Mouse (Mus musculus): ENCODE data around the gene Mllt3. TPM values are rescaled to one million over a fixed set of nuclear protein-coding genes. Genes with fewer than 3 reads are reported as not detected.

Mllt3 gene
- total RNA-seq (2021), result 10 to 100 TPM; 46.7 to 49.5 TPM
- long read RNA-seq, full-length matches to known transcripts, result 1 of 10 reads
- long read RNA-seq, partial matches to known transcripts, result 2 of 10 reads
- long read RNA-seq, other reads (novel, unspliced or antisense), result 7 of 10 reads

DNA sequence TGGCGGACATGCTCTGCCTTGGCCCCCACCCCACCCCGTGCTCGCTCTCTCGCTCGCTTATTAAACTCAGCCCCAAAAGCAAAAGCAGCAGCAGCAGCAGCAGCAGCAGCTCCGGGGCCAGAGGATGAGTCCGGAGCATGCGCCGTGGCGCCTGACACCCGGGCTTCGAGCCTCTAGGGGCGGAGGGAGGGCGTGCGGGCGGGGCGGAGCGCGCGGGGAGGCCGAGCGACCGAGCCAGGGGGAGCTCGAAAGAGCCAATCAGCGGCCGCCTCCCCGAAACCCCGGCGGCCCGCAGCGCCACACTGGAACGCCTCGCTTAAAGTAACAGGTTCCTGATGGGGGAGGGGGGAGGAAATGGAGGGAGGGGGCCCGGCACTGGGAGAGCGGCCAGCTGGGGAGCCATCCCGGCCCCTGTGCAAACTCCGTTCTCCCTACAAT, at the start of gene Mllt3:
TSS of gene Mllt3 (minus strand) at position 149 of the 438 bp plus-strand sequence.
- peak; percentile 93 to 96 for DNase-seq (ENCODE audit: low spot score in 2 of 2)

DNA sequence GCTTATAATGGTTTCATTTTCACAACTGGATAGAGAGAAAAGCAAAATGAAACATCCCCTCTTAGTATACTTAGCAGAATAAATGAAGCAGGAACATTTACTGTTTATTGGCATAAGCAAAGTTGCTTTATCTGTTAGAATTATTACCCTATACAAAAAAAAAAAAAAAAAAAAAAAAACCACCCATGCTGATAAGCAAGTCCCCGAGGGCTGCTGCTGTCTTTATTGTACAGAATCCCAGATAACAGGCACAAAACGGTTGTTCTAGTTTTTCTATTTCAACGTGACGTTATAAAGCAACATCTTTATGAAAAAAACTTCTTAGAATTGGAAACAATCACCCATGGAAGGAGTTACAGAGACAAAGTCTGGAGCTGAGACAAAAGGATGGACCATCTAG, 49.2 kb upstream of the Mllt3 start:
- no peak for DNase-seq (ENCODE audit: low spot score in 2 of 2)

DNA sequence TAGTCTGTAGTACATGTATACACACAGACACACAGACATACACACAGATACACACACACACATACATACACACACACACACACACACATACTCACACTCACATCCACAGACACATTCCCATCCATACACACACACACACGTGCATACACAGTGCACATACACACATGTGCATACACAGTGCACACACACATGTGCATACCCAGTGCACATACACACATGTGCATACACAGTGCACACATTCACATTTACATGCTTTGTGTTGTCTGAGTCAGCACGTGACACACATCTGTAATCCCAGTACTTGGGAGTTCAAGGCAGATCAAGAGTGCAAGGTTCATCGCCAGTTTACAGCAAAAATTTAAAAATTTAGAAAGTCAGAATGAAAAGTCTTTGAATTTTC, 48.7 kb upstream of the Mllt3 start:
- DNase-seq (ENCODE audit: low spot score in 2 of 2), result no peak

DNA sequence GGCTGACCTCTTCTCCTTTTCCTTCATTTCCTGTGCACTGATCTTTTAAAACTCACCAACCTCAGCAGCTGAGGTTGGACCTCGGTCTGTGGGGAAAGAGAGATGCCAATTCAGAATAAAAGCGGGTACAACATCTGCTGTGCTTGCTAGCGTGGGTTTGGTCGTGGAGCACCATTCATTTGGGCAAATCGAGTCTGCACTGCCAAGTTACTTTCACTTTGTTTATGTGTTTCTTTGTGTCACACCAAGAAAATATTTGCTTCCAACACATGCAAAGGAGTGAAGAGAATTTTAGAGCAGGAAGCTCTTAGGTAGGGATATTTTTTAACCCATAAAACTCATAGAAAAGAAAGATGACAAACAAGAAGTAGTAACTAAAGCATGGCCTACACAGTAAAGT, 48.3 kb upstream of the Mllt3 start:
- no peak for DNase-seq (ENCODE audit: low spot score in 2 of 2)

DNA sequence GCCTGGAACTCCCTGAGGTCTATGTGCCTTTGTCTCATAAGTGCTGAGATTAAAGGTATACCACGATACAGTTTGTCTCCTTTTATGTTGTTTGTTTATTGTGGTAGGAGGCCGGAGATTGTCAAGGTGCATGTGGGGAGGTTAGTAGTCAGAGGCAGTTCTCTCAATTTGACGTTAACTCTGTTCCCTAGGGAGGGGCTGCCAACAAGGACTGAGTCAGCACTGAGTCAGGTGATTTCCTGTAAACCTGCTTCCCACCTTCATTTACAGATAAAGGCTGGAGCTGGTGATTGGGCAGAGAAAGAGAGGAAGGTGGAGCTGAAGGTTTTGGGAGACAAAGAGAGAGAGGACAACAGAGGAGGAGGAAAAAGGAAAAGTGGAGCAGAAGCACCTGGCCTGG, 45.8 kb upstream of the Mllt3 start:
- no peak for DNase-seq (ENCODE audit: low spot score in 2 of 2)

DNA sequence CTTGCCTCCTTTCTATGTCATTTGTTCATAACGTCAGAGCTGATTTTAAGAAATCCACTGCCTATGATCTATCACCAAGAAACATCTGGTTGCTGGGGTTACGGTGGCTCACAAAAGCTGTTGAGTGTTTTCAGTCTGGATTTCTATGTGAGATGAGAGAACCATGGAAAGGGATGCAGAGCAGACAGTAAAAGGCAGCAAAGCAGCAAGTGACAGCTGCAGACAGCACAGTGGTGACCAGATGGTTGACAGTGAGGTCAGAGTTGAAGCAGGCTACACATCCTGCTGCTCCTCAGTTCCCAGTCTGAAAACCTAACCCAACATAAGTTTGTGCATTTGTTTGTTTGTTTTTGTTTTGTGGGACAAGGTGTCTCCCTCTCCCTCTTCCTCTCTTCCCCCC, 42.2 kb upstream of the Mllt3 start:
- DNase-seq (ENCODE audit: low spot score in 2 of 2), result no peak

DNA sequence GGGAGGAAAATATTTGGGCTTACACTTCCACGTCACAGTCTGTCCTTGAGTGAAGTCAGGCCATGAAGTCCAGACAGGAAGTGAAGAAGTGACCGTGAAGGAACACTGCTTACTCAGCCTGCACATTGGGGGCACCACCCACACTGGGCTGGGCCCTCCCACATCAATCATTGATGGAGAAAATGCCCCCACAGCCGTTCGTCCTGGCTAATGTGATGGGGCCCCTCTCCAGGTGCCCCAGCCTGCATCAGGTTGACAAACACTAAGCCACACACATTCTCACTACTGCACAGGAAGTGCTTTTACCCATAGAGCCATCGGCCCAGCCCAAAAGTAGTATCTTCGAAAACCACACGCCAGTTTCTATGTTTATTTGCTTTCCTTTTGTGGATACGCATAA, 13.1 kb upstream of the Mllt3 start:
- DNase-seq (ENCODE audit: low spot score in 2 of 2), result no peak

DNA sequence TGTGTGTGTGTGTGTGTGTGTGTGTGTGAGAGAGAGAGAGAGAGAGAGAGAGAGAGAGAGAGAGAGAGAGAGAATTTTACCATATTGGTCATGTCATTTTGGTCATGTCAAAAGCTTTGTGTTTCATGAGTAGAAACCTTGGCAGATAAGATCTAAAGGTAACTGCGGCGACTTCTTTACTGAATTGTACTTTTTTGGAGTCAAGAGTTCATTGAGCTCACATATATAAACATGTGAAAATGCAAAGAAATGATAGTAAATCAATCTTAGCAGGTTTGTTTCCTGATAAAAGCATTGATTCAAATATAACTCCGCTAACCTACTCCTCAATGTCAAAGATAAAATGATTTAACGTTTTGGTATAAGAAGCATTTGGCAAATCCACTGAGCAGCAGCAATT, 12.0 kb upstream of the Mllt3 start:
- no peak for DNase-seq (ENCODE audit: low spot score in 2 of 2)

DNA sequence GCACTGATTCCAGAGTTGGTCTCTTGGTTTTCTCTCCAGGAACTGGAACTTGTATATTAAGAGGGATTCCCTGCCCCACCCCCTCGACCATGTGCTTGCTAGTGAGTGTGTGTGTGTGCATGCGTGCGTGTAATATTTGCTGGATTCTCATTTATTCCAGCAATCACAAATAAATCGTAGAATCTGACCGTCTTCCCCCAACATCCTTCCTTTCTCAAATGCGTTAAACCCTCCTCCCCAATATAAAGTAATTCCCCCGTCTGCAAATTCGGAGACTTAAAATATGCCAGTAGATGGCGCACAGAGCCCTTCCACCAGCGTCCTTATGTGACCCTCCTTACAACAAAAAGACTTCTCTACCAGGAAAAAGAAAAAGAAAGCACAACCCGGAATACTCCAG, 2.2 kb upstream of the Mllt3 start:
- DNase-seq (ENCODE audit: low spot score in 2 of 2), result peak; percentile 40 to 66

DNA sequence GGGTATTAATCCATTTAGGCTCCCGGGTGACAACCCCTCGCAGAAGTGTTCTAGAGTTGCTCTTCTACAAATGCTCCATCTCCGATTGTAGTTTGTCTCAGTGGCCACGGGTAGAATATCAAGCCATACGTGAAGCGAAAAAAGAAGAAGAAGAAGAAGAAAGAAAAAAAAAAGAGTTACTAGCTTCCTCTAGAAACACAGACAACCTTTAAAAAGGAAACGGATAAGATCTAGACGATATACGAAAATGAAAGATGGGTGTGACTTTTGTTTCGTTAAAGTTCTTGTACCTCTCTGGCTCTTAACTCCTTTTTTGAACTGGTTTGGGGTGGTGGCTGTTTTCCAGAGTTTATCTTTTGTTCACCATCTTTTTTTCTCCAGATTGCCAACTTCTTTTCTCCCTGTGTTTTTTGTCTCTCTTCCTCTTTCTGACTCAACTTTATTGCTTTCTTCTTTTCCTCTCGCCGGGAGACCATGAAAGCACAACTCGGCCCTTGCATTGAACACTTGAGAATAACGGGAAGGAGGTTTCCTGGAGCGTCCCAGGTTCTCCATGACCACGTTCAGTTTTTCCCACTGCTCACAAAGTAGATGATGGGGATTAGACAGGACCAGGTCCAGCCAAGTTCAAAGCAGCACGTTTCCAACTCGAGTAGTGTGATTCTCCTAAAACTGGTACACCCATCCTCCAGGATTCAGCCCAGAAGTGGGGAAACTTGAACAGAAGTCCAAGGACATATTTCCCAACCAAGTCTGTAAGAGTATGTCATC, 1.4 kb upstream of the Mllt3 start:
- no peak for DNase-seq (ENCODE audit: low spot score in 2 of 2)

DNA sequence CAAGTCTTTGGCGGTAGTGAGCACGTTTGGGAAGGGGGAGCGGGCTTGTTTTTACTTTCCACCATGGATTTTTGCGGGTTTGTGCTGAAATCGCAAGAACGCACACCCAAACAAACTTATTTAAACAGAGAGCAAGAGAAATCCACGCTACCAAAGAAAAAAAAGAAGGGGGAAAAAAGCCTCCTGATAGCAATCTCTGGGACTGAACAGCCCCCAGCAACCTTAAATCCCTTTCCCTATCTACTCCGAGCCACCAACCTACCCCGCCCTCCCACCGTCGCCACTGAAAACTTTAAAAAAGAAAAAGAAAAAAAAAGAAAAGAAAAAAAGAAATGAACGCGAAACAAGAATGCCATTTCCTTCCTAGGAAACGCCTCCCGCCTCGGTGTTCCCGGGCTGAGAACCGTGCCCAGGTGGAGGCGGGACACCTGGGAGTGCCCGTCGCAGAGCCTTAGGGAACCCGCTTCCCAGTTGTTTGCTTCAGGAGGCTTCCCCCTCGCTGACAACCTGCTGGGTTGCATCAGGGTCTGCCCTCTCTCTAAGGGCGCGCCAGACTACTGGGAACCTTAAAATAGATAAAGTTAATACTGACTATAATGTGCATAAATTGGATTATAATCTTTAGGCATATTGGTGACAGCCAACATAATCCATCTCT, 694 bp upstream of the Mllt3 start:
- DNase-seq (ENCODE audit: low spot score in 2 of 2), result no peak

DNA sequence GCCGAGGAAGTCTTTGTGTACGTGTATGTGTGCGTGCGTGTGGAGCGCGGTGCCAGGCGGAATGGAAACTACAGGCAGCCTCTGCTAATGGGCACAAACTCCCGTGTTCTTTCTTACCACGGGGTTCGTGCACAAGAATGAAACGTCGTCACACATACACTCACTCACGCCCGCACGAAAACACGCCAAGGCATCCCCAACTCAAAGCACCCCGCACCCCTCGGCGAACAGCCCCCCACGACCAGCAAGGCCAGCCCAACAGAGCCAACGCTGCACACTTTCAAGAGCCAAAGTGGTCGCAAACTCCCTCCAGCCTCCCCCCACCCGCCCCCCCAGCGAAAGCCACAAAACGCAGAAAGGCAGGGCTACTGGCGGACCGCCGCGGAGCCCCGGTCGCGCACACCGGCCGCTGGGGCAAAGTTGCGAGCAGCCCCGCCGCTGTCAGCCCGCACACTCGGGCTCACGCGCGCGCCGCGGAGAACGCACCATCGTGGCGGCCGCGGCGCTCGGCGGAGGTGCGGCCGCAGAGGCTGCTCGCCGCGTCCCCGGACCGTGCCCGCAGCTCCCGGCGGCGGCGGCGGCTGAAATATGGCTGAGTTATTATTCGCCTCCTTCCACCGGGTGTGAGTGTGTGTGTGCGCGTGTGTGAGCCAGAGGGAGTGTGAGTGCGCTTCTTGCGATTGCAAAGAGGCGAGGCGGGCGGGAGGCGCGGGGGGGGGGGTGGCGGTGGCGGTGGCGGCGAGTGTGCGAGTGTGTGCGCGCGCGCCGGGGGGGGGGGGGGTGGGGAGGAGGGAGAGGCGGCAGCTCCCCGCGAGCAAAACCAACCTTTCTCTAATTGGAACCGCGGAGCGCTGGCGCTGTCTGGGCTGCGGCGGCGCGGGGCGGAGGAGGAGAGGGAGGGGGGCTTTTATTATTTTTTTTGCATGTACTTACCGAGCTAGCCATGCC, 739 bp downstream of the Mllt3 start:
- DNase-seq (ENCODE audit: low spot score in 2 of 2), result peak; percentile 61 to 72

DNA sequence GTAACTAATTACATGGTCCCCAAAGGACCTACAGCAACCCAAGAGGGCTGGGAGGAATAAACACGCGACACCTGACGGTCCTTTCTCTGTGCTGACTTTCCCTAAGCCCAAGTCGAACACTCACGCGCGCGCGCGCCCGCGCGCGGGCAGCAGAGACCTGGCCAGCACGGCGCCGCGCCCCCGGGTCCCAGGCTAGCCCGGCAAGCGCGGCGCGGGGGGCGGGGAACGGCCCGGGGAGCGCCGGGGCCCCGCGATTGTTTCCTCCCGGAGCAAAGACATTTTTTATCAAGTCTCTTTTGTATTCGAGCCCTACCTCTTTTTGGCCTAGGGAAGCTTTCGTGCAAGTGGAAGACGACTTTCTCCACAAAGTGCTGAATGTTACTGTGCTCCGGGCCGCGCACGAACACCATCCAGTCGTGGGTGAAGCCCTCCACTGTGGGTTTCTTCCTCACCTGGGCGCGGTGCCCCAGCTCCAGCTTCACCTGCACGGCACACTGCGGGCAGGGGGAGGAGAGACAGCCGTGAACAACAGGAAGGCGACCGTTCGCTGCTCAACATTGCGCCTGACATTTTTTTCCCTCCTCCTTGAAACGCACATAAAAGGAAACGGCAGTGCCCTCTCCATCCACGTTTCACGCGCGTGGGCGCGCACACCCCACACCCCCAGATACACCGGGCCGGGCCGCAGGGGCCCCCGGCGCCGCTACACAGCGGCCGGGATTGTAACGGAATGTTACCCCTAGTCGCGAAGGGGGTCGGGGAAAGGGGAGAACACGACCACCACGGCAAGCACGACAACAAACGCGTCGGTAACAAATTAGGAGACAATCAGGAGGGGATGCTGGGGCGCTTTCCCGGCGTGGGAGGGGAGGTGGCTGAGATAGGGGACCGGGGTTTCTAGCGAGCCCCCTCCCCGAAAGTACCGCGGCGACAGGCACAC, 1.7 kb downstream of the Mllt3 start:
- DNase-seq (ENCODE audit: low spot score in 2 of 2), result peak; percentile 41 to 54

DNA sequence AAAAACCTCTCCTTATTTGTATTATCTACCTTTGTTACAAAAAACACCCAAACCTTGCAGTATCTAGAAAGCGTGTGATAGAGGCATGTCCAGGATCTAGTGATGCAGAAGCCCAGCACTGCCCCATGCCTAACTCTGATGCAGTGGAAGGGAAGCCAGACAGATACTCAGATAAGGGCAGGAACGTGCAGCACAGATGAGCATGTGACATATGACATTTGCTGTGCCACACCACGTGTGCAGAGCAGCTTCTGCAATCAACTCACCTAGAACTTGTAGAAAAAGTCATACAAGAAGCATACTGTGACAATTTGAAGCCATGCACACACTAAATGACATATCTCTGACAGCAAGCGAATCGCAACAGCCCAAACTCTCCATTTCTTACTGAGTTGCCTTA, 9.6 kb downstream of the Mllt3 start:
- DNase-seq (ENCODE audit: low spot score in 2 of 2), result no peak

DNA sequence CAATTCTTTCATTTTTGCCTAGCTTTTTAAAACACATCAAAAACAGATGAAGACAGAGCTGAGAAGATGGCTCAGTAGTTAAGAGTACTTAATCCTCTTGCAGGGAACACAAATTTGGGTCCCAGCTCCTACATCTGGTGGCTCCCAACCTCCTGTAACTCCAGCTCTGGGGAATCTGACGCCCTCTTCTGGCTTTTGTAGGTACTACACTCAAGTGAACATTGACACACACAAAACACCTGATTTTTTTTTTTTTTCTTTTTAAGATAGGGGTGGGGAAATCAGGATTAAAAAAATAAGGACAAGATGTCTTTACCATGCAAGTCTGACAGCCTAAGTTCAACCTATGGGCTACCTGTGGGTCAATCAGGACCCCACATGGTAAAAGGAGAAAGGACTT, 10.5 kb downstream of the Mllt3 start:
- no peak for DNase-seq (ENCODE audit: low spot score in 2 of 2)

DNA sequence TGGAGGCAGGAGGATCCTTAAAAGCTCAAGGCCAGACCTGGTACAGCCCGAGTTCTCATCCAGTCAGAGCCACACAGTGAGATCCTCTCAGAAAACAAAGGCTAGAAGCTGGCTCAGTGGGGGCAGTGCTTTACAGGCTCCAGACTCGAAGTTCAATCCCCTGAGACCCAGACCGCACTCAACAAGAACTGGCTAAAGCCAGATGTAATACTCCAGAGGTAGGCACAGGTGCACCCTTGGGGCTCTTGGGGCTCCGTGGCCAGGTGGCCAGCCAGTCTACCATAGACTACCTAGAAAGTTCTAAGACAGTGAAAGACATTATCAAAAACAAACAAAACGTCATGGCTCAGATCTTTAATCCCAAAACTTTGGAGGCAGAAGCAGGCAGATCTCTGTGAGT, 12.7 kb downstream of the Mllt3 start:
- DNase-seq (ENCODE audit: low spot score in 2 of 2), result no peak

DNA sequence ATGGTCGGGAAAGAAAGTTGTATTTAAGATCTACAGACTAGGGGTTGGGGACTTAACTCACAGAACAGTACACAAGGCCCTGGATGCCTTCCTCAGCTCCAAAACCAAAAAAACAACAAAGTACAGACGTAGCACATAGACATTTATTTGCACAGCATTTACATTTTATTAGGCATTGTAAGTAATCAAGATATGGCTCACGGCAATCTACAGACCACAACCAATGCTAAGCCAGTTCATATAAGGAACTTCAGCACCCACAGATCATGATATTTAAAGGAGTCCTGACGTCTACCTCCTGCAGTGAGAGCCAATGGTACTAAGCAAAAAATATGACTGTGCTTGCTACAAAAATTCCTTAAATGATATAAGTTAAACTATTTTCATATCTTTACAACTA, 13.5 kb downstream of the Mllt3 start:
- no peak for DNase-seq (ENCODE audit: low spot score in 2 of 2)

DNA sequence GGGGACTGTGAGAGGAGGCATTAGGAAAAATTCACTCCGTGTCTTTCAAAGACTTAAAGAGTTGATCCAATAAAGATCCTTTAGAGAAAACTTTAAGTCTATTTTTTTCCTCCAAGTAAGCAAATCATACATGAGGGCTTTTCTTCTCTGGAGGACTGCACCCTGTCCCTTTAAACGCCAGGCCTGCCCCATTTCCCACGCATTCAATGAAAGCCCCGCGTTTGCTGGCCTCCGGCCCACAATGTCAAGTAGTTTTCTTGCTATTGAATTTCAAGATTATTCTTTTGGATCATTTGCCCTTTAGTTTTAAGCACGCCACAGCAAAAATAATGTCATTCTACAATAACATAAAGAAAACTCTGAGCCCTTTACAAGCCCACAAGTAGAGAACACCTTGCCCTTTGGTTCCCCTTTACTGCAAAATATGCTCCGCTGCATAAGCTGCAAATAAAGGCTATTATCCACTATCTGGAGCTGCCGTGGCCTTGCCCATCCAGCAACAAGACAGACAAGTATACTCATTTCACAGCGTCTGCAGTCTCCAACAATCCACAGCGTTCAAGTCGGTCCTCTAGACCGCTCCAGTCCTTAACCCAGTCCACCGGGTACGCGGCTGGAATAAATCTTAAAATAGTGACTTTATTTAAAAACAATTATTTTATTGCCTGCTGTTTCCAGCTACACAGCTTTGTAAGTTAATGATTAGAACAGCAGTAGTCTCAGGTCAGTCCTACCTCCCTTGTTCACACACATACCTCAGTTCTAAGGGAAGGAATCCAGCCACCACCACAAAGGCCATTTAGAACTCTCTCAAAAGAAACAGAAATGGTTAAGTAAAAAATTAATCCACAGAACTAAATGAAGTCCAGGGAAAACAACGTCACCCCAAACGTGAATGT, 15.5 kb downstream of the Mllt3 start:
- no peak for DNase-seq (ENCODE audit: low spot score in 2 of 2)

DNA sequence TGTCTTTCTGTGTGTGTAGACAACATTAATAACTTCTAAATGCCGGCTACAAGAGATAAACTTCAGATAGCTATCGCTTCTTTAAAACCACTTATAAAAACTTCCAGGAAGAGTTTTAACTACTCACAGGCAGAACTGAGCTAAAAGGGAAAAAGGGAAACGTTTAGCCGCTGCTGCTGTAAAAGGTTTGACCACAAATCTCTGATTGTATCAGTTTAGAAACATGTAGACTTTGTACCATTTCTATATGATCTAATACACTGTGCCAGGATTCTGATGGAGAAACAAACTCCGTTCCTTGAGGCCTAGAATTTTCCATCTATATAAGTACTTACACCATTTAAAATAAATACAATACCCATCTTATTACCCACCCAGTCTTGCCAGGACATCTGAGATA, 17.4 kb downstream of the Mllt3 start:
- no peak for DNase-seq (ENCODE audit: low spot score in 2 of 2)

Measured in layer of hippocampus, postnatal 10 days (tissue).